Mouse (Mus musculus): ENCODE measurements around the gene Stat3.

The Stat3 gene

DNA sequence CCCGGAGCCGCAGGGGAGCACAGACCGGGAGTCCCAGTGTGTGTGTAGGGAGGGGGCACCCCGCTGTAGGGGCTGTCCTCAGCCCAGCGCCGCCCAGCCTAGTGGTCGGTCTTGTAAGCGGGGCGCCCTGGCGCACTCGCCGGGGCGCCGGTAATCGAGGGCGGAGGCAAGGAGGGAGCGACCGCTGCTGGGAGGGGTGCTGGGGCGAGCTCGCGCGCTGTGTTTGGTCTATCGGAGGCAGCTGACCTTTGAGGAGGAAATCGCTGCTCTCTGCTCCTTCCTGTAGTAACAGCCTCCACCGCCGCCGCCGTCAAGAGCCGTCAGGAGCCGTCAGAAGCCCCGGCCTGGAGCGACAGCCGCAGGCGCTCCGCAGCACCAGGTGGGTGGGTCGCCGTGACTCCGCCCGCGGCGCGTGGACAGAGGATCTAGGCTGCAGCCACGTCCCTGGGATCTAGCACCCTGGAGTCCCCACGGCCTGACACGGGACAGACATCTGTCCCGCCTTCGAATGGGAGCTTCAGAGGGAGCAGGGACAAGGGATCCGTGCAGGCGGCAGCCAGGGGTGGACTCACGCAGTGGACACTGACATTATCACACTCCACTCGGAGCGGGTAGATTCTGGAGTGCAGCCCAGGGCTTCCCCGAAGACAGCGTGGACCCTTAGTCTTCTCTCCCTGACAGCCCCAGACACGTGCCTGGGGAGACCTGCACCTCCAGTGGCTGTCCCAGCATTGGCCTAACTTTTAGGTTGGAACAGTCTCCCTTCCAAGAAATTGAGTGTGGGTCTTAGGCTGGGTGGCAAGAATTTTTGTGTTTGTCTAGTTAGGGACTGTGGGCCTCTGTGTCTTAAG lies 78.9 kb downstream of the Stat3 start:
- CTCF ChIA-PET: interaction anchor here (0.6 to 2.0 kb wide), 3 partner anchors 10 to 50 kb away, joined by 3 to 6 read pairs (median 5); partner anchors contain the start of gene Stat5b

DNA sequence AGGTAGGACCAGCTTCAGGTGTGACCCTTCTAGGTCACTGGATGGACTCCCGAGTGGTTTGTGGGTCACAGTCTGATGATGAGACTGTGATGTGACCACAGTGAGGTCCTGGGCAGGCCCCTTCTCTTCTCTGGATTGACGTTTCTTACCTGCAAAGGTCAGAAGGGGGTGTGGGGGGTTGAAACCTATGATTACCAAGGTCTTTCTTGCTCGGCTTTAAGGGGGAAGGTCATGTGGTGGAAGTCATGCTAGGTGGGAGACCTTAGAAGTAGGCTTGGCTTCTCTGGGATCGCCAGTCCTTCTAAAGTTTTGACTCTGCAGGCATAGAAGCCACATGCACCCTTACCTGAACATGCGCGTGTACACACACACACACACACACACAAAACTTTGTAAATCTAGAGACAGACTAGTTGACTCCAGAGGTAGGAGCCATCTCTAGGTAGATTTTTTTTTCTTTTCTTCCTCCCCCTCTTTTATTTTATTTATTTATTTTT lies 79.7 kb downstream of the Stat3 start:
- CTCF ChIA-PET: interaction anchor here (0.9 to 2.0 kb wide), 3 partner anchors 18 to 44 kb away, joined by 3 to 6 read pairs (median 5); no protein-coding TSS in a partner anchor

GRCm38 (mm10) chr11:100858935-100859578 lies 80.3 kb downstream of the Stat3 start, which contains the start of gene Stat5a:
Gene Stat5a (plus strand): TSS chr11:100859351.
- CTCF ChIA-PET: interaction anchor here (0.6 to 2.0 kb wide), 5 partner anchors 17 to 535 kb away, joined by 3 to 6 read pairs (median 3); no protein-coding TSS in a partner anchor

DNA sequence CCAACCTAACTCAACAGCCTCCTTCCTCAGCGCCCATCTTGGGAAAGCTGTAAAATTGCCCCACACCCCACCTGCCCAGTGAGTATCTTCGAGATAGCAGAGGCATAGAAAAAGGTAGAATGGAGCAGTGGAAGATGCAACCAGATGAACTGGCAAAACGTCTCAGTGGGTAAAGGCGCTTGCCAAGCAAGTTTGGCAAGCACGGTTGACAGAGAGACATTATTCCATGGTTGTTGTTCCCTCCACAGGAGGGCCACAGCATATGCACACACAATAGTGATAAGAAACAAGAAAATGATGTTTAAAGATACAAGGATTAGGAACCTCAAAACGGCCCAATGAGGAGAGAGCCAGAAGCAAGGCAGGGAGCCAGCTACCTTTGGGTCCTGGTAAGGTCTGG lies 81.4 kb downstream of the Stat3 start:
- CTCF ChIA-PET: no interaction called here

- CTCF ChIA-PET: no interaction called here
These were observed 84.2 kb downstream of the Stat3 start for GRCm38 (mm10) chr11:100855178-100855577.

DNA sequence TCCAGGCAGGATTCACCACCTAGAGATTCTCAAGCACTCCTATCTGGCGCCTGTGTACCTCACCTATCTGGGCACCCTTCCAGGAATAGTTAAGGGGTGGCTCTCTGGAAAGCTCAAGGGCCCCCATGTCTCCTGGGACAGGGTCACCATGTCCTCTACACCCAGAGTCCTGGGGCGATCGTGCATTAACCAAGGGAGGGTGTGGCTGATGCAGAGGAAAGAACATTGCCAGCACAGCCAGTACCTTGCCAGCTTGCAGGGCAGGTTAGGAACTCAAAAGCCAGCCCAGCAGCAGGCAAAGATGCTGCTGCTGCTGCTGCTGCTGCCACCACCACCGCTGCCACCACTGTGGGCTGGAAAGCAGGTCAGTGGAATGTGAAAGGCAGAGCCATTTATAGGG lies 85.1 kb downstream of the Stat3 start:
- CTCF ChIA-PET: no interaction called here

GRCm38 (mm10) chr11:100853018-100853417 lies 86.3 kb downstream of the Stat3 start:
- CTCF ChIA-PET: no interaction called here

DNA sequence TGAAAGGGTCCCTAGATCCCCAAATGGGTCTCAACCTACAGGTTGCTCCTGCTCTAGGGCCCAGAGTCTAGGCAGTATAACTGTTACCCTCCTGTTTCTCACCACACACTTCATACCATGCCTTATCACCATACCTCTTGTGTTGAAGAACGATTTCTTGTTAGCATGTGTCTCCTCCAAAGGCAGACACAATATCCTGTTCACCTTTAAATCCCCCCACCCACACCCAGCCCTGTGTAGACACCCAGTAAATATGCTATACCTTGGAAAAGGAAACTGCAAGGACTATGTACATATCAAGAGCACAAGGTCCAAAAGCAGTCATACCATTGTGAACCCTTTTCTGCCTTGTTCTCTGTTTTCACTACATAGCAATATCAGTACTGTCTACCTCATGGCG lies 87.3 kb downstream of the Stat3 start:
- CTCF ChIA-PET: no interaction called here

GRCm38 (mm10) chr11:100850778-100851528 lies 88.4 kb downstream of the Stat3 start:
- CTCF ChIA-PET: interaction anchor here (0.6 to 1.1 kb wide), 2 partner anchors 10 to 321 kb away, joined by 3 read pairs; no protein-coding TSS in a partner anchor

DNA sequence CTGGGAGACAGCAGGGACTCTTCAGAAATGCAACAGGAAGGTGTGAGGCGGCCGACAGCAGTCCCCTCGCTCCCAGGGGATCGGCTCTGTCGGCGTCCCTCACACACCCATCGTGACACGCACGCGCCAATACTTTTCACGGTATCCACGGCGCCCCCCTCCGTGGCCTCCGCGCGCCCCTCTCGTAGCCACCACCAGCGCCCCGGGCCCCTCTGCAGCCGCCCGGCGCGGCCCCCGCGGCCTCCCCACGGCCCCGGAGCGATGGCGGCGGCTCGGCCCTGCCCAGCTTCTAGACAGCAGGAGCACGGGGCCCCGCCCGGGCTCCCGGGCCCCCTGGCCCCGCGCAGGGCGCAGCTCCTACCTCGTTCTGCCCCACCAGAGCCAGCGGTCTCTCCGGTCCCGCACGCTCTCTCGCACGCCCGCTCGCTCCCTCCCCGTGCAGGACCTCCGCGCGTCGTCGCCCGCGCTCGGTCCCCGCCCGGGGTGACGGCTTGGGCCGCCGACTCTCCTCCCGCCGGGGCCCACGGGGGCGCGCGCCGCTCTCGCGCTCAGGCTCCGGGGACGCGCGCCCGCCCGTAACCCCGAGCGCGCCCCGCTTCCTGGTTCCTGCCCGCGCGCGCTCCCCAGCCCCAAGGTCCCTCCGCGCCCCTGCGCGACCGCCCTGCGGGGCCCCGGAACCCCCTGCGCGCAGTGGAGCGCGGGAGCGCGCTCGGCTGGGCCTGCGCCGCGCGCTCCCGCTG lies 89.1 kb downstream of the Stat3 start, which contains the start of gene Stat5b:
Stat5b (minus strand) TSS at position 687 of the 740 bp plus-strand sequence.
- CTCF ChIA-PET: interaction anchor here (0.7 to 1.2 kb wide), 4 partner anchors 11 to 1357 kb away, joined by 3 to 18 read pairs (median 9); no protein-coding TSS in a partner anchor

DNA sequence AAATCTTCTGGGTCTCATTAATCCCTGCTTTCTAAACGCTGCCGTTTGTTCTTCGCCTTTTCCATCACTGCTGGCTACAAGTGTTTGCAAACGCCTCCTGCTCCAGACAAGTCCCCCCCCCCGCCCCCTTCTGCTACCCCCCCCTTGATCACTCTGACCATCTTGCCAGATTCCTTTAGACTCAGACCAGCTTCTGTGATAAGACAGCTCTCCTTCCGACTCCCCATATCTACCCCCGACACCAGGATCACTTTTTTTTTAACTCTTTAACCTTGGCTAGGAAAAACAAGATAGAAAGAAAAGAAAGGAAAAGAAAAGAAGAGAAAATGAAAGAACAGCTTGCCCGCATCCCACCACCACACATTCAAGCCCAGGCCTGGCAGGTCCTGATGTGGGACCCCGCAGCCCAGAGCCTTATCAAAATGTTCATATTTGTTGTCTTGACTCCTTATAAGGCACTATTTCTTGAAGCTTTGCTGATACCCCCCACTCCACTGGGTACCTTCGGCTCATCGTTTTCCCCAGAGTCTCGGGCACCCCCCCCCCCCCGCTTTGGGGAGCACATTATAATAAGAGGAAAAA lies 89.8 kb downstream of the Stat3 start:
- CTCF ChIA-PET: interaction anchor here (0.7 to 1.2 kb wide), 5 partner anchors 12 to 1358 kb away, joined by 3 to 18 read pairs (median 3); no protein-coding TSS in a partner anchor

DNA sequence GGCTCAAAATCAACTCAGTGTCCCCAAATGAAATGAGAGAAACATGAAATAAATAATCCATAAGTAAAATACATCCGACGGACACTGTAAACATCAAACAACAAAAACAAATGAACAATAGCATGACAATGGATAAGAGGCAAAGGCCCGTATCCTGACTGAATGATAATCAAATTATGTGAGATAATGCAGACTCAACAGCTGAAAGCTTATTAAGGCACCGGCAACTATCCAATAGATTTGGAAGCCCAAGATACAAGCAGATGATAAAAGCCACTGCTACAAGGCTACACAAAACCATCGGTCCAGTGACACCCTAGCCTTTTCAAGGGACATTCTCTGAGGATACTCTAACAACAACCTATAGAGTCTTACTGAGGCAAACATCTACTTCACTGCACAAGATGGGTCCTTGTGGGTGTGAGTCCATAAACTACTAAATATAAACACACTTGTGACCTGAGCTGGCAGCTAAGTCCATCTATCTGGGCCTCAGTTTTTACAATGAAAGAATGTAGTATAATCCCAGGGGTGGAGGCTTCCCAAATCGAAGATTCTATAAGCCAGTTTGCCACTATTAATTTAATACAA lies 90.5 kb downstream of the Stat3 start:
- CTCF ChIA-PET: interaction anchor here (1.0 to 1.2 kb wide), 2 partner anchors 13 to 43 kb away, joined by 3 read pairs; no protein-coding TSS in a partner anchor

GRCm38 (mm10) chr11:100848080-100848479 lies 91.3 kb downstream of the Stat3 start:
- CTCF ChIA-PET: no interaction called here

DNA sequence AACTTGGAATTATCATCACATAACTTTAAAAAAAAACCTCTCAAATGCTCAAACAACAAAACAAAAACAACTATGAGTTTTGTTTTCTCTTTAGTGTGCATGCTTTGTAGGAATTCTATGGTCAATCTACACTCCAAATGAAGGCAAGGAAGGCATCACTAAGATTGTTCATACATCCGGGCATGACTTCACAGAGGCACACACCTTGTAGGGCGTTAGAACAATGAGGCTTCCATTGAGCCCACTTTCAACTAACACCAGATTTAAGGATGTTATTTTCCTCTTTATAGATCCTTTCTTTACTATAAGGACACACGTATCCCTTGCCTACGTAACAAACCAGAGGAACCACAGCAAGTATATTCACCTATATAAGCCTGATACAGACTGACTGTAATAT lies 91.8 kb downstream of the Stat3 start:
- CTCF ChIA-PET: no interaction called here

- CTCF ChIA-PET: no interaction called here
These were observed 93.5 kb downstream of the Stat3 start for GRCm38 (mm10) chr11:100845793-100846192.

- CTCF ChIA-PET: no interaction called here
These were observed 95.2 kb downstream of the Stat3 start for GRCm38 (mm10) chr11:100844121-100844520.

DNA sequence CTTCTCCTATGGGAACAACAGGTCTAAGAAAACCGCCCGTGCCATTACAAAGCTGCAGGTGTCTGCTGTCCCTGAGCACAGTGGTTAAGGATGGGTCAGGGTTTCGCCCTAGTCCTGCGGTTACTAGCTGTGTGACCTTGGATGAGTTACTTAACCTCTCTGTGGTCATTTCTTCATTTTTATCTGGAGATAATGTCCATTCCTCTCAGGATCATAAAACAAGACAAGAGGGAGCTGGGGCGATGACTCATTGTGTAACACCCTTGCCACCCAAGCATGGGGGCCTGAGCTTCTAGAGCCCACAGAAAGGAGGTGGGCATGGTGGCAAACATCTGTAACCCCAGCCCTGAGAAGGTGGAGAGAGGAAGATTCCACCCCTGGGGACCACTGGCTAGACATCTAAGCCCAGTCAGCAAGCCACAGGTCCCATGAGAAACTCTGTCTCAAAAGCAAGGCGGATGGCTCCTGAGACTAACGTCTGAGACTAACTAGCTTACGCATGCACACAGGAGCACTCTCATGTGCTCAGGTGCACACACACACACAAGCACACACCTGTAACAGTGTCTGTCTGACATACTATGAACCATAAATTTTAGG lies 96.2 kb downstream of the Stat3 start:
- CTCF ChIA-PET: no interaction called here

DNA sequence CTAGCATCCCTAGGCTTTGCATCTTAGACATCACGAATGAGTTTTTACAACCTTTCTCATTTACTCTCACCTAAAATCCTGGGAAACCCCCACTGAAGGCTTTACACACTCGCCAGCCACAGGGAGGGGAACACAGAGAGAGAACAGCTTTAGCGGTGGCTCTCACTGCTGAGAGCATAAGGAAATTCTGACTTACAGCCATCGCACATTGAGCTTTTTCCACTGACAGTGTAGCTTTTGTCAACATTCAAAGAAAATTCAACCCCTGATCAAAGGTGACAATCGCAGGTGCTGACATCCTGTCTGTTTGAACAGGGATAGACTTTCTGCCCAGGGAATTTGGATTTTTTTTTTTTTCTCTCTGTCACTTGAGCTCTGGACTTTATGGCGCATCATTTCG lies 97.3 kb downstream of the Stat3 start:
- CTCF ChIA-PET: interaction anchor here (0.5 to 0.8 kb wide), 2 partner anchors 17 to 118 kb away, joined by 3 read pairs; partner anchors contain the start of gene Stat5a

DNA sequence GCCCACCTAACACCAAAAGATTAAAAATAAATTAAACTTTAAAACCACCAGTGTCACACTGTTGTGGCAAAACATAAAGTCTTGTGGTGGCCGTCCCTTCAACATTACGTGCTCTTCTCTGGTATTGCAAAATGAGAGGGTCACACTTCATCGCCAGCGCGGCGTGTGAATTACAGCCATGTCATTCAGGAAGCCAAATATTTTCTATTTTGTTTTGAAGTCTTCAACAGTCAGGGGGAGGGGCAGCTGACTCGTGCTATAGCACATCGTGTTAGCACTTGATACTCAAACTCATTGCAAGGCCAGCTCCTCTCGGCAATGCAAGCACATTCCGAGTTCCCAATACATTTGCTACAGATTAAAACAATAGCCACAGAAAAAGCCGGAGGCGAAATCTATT lies 98.5 kb downstream of the Stat3 start:
- CTCF ChIA-PET: no interaction called here

DNA sequence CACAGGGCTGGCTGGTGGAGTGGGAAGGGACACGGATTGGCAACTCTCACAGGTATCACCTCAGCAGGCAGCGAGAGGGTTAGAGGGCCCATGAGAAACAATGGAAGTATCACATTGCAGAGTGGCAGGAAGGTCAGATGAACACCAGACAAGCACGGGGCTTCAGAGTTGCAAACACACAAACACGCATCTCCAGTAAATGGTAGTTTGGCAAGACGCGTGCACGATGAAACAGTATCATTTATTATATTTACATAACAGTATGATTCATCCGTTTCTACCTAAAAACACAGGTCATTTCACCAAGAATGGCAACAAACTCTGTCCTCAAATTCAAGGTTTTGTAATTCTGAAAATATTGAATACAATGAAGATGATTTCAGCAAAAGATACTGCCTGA lies 99.8 kb downstream of the Stat3 start:
- CTCF ChIA-PET: no interaction called here

All from spleen, embryonic (tissue).